Mouse (Mus musculus) midbrain, embryonic 14.5 days (tissue): ENCODE data around the gene Acta2. TPM values are rescaled to one million over a fixed set of nuclear protein-coding genes. Genes with fewer than 3 reads are reported as not detected.

ENCODE experiments used
- ATAC-seq: fragments of 200-750 bp; cut with Nextera tagmentation; 2 replicates; pipeline ENCODE4 v1.8.0; 2017; ENCODE audit warnings: moderate number of reproducible peaks, moderate library complexity; ENCODE audit not compliant: low FRiP score, low TSS enrichment
- DNase-seq: peaks from one replicate; pipeline ENCODE4 v3.0.0-alpha.2; 2015
- H3K27ac ChIP-seq: fragments of 300-500 bp; sonication (generic); replicated peaks from 2 replicates; pipeline ENCODE4 v1.5.1; 2014; ENCODE audit warnings: mild to moderate bottlenecking, low read depth, low read length, moderate library complexity
- H3K27me3 ChIP-seq: fragments of 300-500 bp; sonication (generic); 2 replicates; pipeline ENCODE4 v1.6.1; 2014; ENCODE audit warnings: low read length, control low read depth, mixed read lengths; ENCODE audit not compliant: control insufficient read depth, insufficient read depth
- H3K36me3 ChIP-seq: fragments of 300-500 bp; sonication (generic); 2 replicates; pipeline ENCODE4 v1.6.1; 2014; ENCODE audit warnings: low read length, control low read depth; ENCODE audit not compliant: control insufficient read depth, insufficient read depth
- H3K4me1 ChIP-seq: fragments of 300-500 bp; sonication (generic); 2 replicates; pipeline ENCODE4 v1.6.1; 2014; ENCODE audit warnings: mild to moderate bottlenecking, antibody characterized with exemption, low read length, control low read depth; ENCODE audit not compliant: control insufficient read depth, insufficient read depth
- H3K4me2 ChIP-seq: fragments of 300-500 bp; sonication (generic); 2 replicates; pipeline ENCODE4 v1.6.1; 2014; ENCODE audit warnings: mild to moderate bottlenecking, low read length, moderate library complexity
- H3K4me3 ChIP-seq: fragments of 300-500 bp; sonication (generic); replicated peaks from 2 replicates; pipeline ENCODE4 v1.5.1; 2014; ENCODE audit warnings: low read depth, low read length
- H3K9ac ChIP-seq: fragments of 300-500 bp; sonication (generic); replicated peaks from 2 replicates; pipeline ENCODE4 v1.6.1; 2014; ENCODE audit warnings: mild to moderate bottlenecking, low read length, moderate library complexity
- H3K9me3 ChIP-seq: fragments of 300-500 bp; sonication (generic); 2 replicates; pipeline ENCODE4 v1.6.1; 2016; ENCODE audit warnings: low read length, control low read depth, mixed read lengths; ENCODE audit not compliant: control insufficient read depth
- WGBS: fragments of 180-500 bp; shearing (Covaris S2); extraction: QIAGEN DNeasy Blood & Tissue Kit; methylation state at CpG from one replicate; pipeline ENCODE4 v1.1.7; 2014; 5-methylcytosine and 5-hydroxymethylcytosine counted together
- polyA plus RNA-seq: library from polyadenylated mRNA; unstranded; fragments of >200 nt; fragmentation: Nextera tagmentation; extraction: Ambion mirVana; gene quantifications from 2 replicates; pipeline ENCODE4 v1.2.1, GENCODE M21; 2014

Gene Acta2
- polyA plus RNA-seq, result 0.59 and 11.3 TPM in 2 replicates

DNA sequence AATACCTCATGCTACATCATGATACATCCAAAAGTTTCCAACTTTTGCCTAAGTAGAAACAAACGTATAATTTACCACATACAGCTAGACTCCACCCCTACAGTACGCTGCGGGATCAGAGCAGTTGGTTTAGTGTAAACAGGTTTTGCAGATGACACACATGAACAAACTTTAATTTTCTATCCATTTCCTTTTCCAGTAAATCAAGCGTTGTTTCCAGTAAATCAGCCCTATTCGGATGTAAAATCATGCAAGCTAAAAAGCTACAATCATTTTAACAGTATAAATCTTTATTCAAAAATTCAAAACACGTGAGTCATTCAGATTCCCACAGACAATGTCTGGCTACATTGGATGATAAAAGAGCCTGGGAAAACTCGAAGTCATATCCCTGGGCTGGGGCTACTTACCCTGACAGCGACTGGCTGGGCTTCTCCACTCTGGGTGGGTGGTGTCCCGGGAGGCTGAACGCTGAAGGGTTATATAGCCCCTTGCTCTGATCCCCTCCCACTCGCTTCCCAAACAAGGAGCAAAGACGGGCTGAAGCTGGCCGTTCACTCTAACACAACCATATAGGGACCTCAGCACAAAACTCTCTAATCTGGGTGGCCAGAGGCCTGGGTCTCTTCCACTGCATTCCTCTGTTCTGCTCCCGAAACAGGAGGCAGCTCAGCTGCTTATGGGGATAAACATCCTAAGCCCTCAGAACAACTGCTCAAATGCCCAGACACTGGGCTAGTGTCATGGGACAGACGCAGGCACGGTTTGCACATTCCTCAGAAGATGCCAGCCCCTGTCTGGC is at the start of gene Acta2:
Gene Acta2, minus strand, starts transcription at position 711 of the 802 bp plus-strand sequence.
- H3K4me2 ChIP-seq, result no peak within 1 kb of the TSS
- no peak for ATAC-seq
- DNase-seq, result no peak
- no peak within 1 kb of the TSS for H3K4me3 ChIP-seq
- H3K4me1 ChIP-seq, result no peaks in the 10 kb centered on the region
- H3K27me3 ChIP-seq, result no peaks in the 10 kb centered on the region
- 68% methylated on average over 16 of the region's 16 CpGs for WGBS
- no peak within 1 kb of the TSS for H3K27ac ChIP-seq
- no peaks in the 10 kb centered on the region for H3K9me3 ChIP-seq
- H3K36me3 ChIP-seq, result no peaks in the 10 kb centered on the region
- H3K9ac ChIP-seq, result no peak within 1 kb of the TSS

DNA sequence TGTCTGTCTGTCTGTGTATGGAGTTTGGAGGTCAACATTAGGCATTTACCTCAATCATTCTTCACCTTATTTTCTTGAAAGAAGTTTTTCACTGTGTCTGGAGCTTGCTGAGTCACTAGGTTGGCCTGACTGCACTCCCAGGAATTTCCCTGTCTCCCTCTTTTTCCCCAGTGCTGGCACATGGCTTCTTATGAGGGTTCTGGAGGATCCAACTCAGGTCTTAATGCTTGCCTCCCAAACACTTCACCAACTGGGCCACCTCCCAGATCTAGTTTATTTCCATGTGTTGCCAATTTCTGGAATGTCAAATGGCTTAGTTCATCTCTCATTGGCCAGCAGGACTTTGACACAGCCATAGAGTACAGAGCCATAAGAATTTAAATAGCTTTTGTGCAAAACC is 49.5 kb upstream of the Acta2 start:
- no peak for DNase-seq
- Histone ChIP-seq H3K27ac (no peak overlapping the region), H3K9ac (no peak overlapping the region), H3K4me3 (no peak overlapping the region), H3K27me3 (no peaks in the 10 kb centered on the region), H3K36me3 (no peaks in the 10 kb centered on the region), H3K4me1 (no peaks in the 10 kb centered on the region), H3K9me3 (no peaks in the 10 kb centered on the region), H3K4me2 (no peak overlapping the region)
- no peak for ATAC-seq

DNA sequence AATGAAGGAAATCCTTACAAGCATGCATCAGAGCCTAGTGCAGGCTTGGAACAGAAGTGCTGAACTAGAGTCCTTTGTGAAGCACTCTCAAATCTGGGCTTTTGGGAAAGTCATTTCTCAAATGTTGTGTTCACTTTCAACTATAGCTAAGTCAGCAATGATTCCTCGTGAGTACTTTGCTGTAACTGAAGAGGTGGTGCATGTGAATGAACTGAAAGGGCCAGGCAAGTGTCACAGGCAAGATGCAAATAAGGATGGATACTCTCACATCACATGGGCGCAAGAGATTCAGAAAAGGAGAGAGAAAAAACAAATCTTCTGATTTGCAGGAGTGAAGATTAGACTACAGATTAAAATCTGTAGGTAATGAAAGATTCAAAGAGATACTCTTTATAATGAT is 45.0 kb upstream of the Acta2 start:
- ATAC-seq (no peak), DNase-seq (no peak)
- no peak overlapping the region for H3K27ac ChIP-seq
- H3K4me3 ChIP-seq, result no peak overlapping the region
- H3K4me1 ChIP-seq, result no peaks in the 10 kb centered on the region
- no peak overlapping the region for H3K4me2 ChIP-seq
- H3K27me3 ChIP-seq, result no peaks in the 10 kb centered on the region
- H3K9me3 ChIP-seq, result no peaks in the 10 kb centered on the region
- no peak overlapping the region for H3K9ac ChIP-seq
- H3K36me3 ChIP-seq, result no peaks in the 10 kb centered on the region
- 82% methylated on average over 2 of the region's 2 CpGs for WGBS

DNA sequence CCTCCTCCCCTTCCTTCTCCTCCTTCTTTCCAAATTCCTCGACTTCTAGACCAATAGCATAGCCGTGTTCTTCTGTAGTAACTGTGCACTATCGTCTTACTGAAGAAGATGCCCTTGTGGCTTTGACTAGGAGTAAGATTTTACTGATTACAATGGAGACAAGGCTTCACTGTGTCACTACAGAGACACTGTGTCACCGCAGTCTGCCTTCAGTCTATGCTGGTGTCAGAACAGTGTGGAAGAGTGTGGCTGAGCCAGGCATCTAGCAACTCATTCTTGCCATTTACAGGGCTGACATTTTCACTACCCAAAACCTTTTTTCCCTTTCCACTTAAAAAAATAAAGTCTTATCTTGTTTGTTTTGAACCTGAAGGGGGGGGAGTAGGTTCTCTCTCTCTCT is 43.8 kb upstream of the Acta2 start:
- H3K9me3 ChIP-seq, result no peaks in the 10 kb centered on the region
- H3K27me3 ChIP-seq, result no peaks in the 10 kb centered on the region
- no peak overlapping the region for H3K4me3 ChIP-seq
- no peaks in the 10 kb centered on the region for H3K36me3 ChIP-seq
- DNase-seq (no peak), ATAC-seq (no peak)
- 79% methylated on average over 4 of the region's 4 CpGs for WGBS
- H3K4me1 ChIP-seq, result no peaks in the 10 kb centered on the region
- no peak overlapping the region for H3K9ac ChIP-seq
- no peak overlapping the region for H3K27ac ChIP-seq
- H3K4me2 ChIP-seq, result no peak overlapping the region

DNA sequence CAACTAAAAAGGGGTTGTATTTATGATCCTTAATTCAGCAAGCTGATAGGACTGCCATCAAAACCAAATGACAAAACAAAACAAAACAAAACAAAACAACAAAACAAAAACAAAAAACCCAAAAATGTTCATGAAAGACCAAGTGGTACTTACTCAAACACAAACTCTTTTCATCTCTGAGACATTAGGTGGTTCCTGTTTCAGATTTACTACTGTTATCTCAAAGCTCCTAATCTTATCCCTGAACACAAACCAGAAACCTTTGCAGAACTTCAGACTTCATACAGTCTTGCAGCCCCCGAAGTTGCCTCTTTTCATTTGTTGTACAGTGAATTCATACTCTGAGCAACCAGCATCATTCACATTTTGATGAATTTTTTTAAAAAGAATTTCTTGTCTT is 43.1 kb upstream of the Acta2 start:
- Histone ChIP-seq H3K27ac (no peak overlapping the region), H3K27me3 (no peaks in the 10 kb centered on the region), H3K9ac (no peak overlapping the region), H3K4me3 (no peak overlapping the region), H3K36me3 (no peaks in the 10 kb centered on the region), H3K4me1 (no peaks in the 10 kb centered on the region), H3K9me3 (no peaks in the 10 kb centered on the region), H3K4me2 (no peak overlapping the region)
- no peak for ATAC-seq
- WGBS, result 93% methylated on average over 1 of the region's 1 CpGs
- DNase-seq, result no peak

DNA sequence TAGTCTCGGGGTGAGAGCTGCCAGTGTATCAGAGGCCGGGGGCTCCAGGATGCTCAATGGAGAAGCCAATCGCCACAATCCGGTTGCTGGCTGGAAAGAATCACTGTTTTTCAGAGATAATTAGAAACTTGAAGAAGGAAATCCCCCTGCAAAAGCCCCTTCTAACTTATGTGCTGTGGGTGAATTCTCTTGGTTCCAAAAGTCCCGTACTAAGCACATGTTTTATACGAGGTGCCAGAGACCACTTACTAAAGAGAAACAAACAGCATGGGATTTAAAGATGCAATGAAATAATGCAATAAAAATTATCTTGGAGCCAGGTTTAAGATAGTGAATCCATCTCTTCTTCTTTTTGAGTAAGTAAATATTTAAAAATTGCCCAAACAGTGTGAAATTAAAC is 40.1 kb upstream of the Acta2 start:
- DNase-seq, result no peak
- H3K9me3 ChIP-seq, result no peaks in the 10 kb centered on the region
- H3K4me3 ChIP-seq, result no peak overlapping the region
- peaks cover 5% of the 10 kb centered on the region for H3K4me1 ChIP-seq
- no peaks in the 10 kb centered on the region for H3K27me3 ChIP-seq
- WGBS, result 78% methylated on average over 6 of the region's 6 CpGs
- no peak overlapping the region for H3K27ac ChIP-seq
- H3K9ac ChIP-seq, result no peak overlapping the region
- no peak for ATAC-seq
- no peaks in the 10 kb centered on the region for H3K36me3 ChIP-seq
- no peak overlapping the region for H3K4me2 ChIP-seq

DNA sequence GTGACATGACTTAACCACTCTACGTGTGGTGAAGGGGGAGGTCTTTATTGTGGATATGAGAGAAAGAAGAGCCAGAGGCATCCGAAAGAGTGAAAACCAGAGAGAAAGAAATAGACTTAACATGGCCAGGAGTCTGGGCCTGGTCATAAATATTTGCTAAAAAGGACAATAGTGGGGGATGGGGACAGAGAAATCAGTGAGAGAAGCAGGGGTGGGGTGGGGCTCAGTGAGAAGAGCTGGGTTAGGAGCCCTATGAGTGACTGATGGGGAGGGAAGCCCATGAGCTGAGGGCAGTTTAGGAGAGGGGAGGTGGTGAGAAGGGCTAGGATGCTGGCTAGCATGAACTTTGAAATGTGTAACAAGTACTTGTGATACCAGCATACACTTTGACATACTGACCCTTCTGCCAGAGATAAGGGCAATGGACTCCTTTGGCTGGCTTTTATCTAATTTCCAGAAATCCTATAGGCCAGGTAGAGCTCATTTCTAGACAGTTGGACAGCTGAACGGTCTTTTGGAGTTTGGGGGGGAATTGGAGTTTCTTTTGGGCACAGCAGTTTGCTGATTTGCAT is 38.1 kb upstream of the Acta2 start:
- DNase-seq, result no peak
- Histone ChIP-seq H3K27me3 (no peaks in the 10 kb centered on the region), H3K36me3 (no peaks in the 10 kb centered on the region), H3K27ac (no peak overlapping the region), H3K4me3 (no peak overlapping the region), H3K4me2 (no peak overlapping the region), H3K9ac (no peak overlapping the region), H3K4me1 (peaks cover 11% of the 10 kb centered on the region), H3K9me3 (no peaks in the 10 kb centered on the region)
- ATAC-seq, result no peak
- 77% methylated on average over 3 of the region's 3 CpGs for WGBS

DNA sequence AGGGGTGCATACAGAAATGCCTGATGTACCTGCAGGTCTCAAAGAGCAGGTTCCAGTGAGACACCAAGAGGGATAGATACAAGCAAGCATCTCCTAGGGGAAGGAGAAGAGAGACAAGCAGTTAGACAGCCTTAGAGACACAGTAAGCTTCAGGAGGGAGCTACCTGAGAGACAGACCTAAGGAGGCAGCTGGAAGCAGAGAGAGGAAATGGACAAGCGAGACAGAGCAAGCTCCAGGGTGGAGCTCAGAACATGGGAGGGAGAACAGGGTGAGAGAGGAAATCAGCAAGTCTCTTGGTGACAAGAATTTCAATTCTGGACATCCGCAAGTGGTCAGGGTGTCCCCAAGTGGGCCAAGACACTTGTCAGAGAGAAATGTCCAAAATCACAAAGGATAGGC is 37.3 kb upstream of the Acta2 start:
- H3K27ac ChIP-seq, result no peak overlapping the region
- H3K9me3 ChIP-seq, result no peaks in the 10 kb centered on the region
- H3K4me2 ChIP-seq, result no peak overlapping the region
- no peaks in the 10 kb centered on the region for H3K27me3 ChIP-seq
- ATAC-seq (no peak), DNase-seq (no peak)
- no peak overlapping the region for H3K9ac ChIP-seq
- H3K4me3 ChIP-seq, result no peak overlapping the region
- WGBS, result 75% methylated on average over 2 of the region's 2 CpGs
- peaks cover 11% of the 10 kb centered on the region for H3K4me1 ChIP-seq
- H3K36me3 ChIP-seq, result no peaks in the 10 kb centered on the region

DNA sequence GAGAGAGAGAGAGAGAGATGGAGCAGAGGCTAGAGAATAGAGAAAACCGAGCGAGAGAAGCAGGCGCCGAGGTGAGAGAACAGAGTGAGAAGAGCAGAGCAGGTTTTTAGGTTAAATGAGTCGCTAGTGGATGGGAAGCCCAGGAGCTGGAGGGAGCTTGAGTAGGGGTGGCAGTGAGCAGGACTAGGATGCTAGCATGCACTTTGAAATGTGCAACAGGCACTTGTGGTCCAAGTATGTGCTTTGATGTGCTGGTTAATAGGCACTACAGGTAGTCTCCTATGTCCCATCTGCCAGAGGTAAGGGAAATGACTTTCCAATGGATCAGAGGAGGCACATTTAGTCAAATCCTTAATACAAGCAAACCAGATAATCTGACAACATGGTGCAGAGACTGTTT is 36.6 kb upstream of the Acta2 start:
- H3K9me3 ChIP-seq, result no peaks in the 10 kb centered on the region
- no peak overlapping the region for H3K4me2 ChIP-seq
- H3K9ac ChIP-seq, result no peak overlapping the region
- DNase-seq (no peak), ATAC-seq (no peak)
- H3K36me3 ChIP-seq, result no peaks in the 10 kb centered on the region
- H3K4me3 ChIP-seq, result no peak overlapping the region
- peaks cover 11% of the 10 kb centered on the region for H3K4me1 ChIP-seq
- H3K27ac ChIP-seq, result no peak overlapping the region
- H3K27me3 ChIP-seq, result no peaks in the 10 kb centered on the region
- 84% methylated on average over 5 of the region's 5 CpGs for WGBS
